Comparison of ENCODE assay signal across 15 mouse cellular contexts in genomic region chr5:142545014-142545795, GRCm38 (mm10). TPM values are rescaled to one million over a fixed set of nuclear protein-coding genes. Genes with fewer than 3 reads are reported as not detected.
DNase-seq lines count a peak whose midpoint lies in the region; ATAC-seq and TF ChIP-seq lines count a peak whose summit lies in the region.
"Had no signal": no experiment of that assay in that cellular context is flagged by ENCODE, and none has a peak within 500 bp of the region (broad histone marks: within the 10 kb centered on the region; RNA-seq: fewer than 3 reads in every experiment).

No protein-coding gene starts in this region.

- DNase-seq in heart, postnatal 0 days (ENCODE audit: low spot score): peak; percentile 25
- no peak for DNase-seq in heart, adult 8-10 months (ENCODE audit: low spot score)
- no peak for DNase-seq in ES-E14 (ENCODE audit: low read depth, low spot score)
- DNase-seq in frontal cortex, adult 2 months (ENCODE audit: extremely low spot score in 1 of 2, low spot score in 1 of 2): no peak
- no peak for DNase-seq in left cerebral cortex, postnatal 10 days (ENCODE audit: extremely low spot score in 1 of 2, low spot score in 2 of 2)
- DNase-seq: cerebellum, postnatal 25 days; kidney, postnatal 36 days; right cerebral cortex, postnatal 14 days had no signal

- no peak overlapping the region for H3K4me3 ChIP-seq in heart, postnatal 0 days (ENCODE audit: low read depth, low read length)
- no peak overlapping the region for H3K4me3 ChIP-seq in ES-E14 (ENCODE audit: insufficient read depth in 1 of 2, low read depth in 1 of 2, low read length in 2 of 2, poor library complexity in 1 of 2, severe bottlenecking in 1 of 2)
- H3K4me3 ChIP-seq in limb, embryonic 15.5 days: no peak overlapping the region
- H3K4me3 ChIP-seq: embryonic facial prominence, embryonic 15.5 days; liver, embryonic 12.5 days; midbrain, embryonic 13.5 days had no signal

- peak overlapping the region; percentile 16; the same call in 1 of the 2 replicates for H3K27ac ChIP-seq in heart, postnatal 0 days (ENCODE audit: low read depth)
- H3K27ac ChIP-seq in ES-E14 (ENCODE audit: insufficient read depth, low read depth, low read length, poor library complexity, severe bottlenecking): peak overlapping the region; percentile 91
- peak overlapping the region; percentile 27; the same call in 1 of the 2 replicates for H3K27ac ChIP-seq in limb, embryonic 15.5 days
- H3K27ac ChIP-seq: embryonic facial prominence, embryonic 15.5 days; liver, embryonic 12.5 days; midbrain, embryonic 13.5 days had no signal

- no peak for TF ChIP-seq CTCF in heart, postnatal 0 days (IDR thresholded peaks at IDR 0.05; ENCODE audit: low read depth)

- intact Hi-C loops in left cerebral cortex, postnatal 10 days (cut with DNase I): no loop called here

- WGBS in heart, postnatal 0 days: 48% methylated on average over 5 of the region's 5 CpGs
- WGBS in limb, embryonic 15.5 days: 46% methylated on average over 5 of the region's 5 CpGs

- H3K9ac ChIP-seq in heart, postnatal 0 days (replicated peaks; ENCODE audit: low read depth, low read length): no peak overlapping the region
- no peak overlapping the region for H3K9ac ChIP-seq in ES-E14 (ENCODE audit: insufficient read depth, low read depth, low read length, poor library complexity, severe bottlenecking)
- no peak overlapping the region for H3K9ac ChIP-seq in limb, embryonic 15.5 days
- H3K9ac ChIP-seq: embryonic facial prominence, embryonic 15.5 days; liver, embryonic 12.5 days; midbrain, embryonic 13.5 days had no signal

- no peak for ATAC-seq in heart, postnatal 0 days (ENCODE audit: insufficient read depth, low read depth)
- no peak for ATAC-seq in limb, embryonic 15.5 days (ENCODE audit: insufficient number of reproducible peaks, low FRiP score, low TSS enrichment, low read depth)
- ATAC-seq in megakaryocyte progenitor cell, adult 5-6 weeks (replicated peaks; ENCODE audit: poor library complexity): 0 out of 2 replicates have a peak, but pooled peaks have one; percentile 14
- ATAC-seq: forebrain, embryonic 16.5 days; inflammation-experienced regulatory T-cells, adult 6 months; liver, embryonic 12.5 days; midbrain, embryonic 13.5 days had no signal

- no peak overlapping the region for H3K4me2 ChIP-seq in heart, postnatal 0 days (ENCODE audit: low read depth, low read length)
- H3K4me2 ChIP-seq in limb, embryonic 15.5 days: no peak overlapping the region
- H3K4me2 ChIP-seq: embryonic facial prominence, embryonic 15.5 days; liver, embryonic 12.5 days; midbrain, embryonic 13.5 days had no signal

- H3K36me3 ChIP-seq in heart, postnatal 0 days (replicated peaks; ENCODE audit: control insufficient read depth, insufficient read depth, low read length): no peaks in the 10 kb centered on the region
- H3K36me3 ChIP-seq in ES-E14 (ENCODE audit: control insufficient read depth, insufficient read depth, low read length, poor library complexity, severe bottlenecking): peaks cover 7% of the 10 kb centered on the region
- H3K36me3 ChIP-seq in limb, embryonic 15.5 days: no peaks in the 10 kb centered on the region
- H3K36me3 ChIP-seq: embryonic facial prominence, embryonic 15.5 days; liver, embryonic 12.5 days had no signal

- no peak for TF ChIP-seq EP300 in heart, postnatal 0 days (IDR thresholded peaks at IDR 0.05; ENCODE audit: low read depth)

- H3K27me3 ChIP-seq in heart, postnatal 0 days (ENCODE audit: control insufficient read depth, insufficient read depth, low read length): no peaks in the 10 kb centered on the region
- 0 out of 2 replicates have a peak, but pooled peaks cover under 1% of the 10 kb centered on the region for H3K27me3 ChIP-seq in limb, embryonic 15.5 days
- H3K27me3 ChIP-seq: embryonic facial prominence, embryonic 15.5 days had no signal

- H3K4me1 ChIP-seq in heart, postnatal 0 days (ENCODE audit: control insufficient read depth, insufficient read depth): peaks cover 17% of the 10 kb centered on the region; the same call in 1 of the 2 replicates
- peaks cover 15 to 38% of the 10 kb centered on the region in 2 experiments for H3K4me1 ChIP-seq in ES-E14 (ENCODE audit: control insufficient read depth in 2 of 2, insufficient read depth in 2 of 2, low read length in 2 of 2, poor library complexity in 1 of 2)
- H3K4me1 ChIP-seq in limb, embryonic 15.5 days: peaks cover 20% of the 10 kb centered on the region

- H3K9me3 ChIP-seq in heart, postnatal 0 days (replicated peaks; ENCODE audit: control insufficient read depth, low read length): no peaks in the 10 kb centered on the region
- no peaks in the 10 kb centered on the region for H3K9me3 ChIP-seq in ES-E14 (ENCODE audit: control insufficient read depth, insufficient read depth, low read depth, low read length)
- H3K9me3 ChIP-seq in limb, embryonic 15.5 days: no peaks in the 10 kb centered on the region
- H3K9me3 ChIP-seq: embryonic facial prominence, embryonic 15.5 days; liver, embryonic 12.5 days; midbrain, embryonic 13.5 days had no signal

- in situ Hi-C loops in ES-E14 (cut with MboI; ENCODE audit: low sequenced_read_pairs in 2 of 2, unreplicated experiment in 2 of 2): loop anchor here in 1 of 2 experiments (5.0 kb wide), 1 partner anchor 43 kb away; no protein-coding TSS in a partner anchor

TF ChIP-seq in ES-E14, 5 proteins besides CTCF, POLR2A, EP300 and RAD21:
- TF ChIP-seq HCFC1 (IDR thresholded peaks at IDR 0.05; ENCODE audit: borderline replicate concordance, insufficient read depth, low read length) (no peak), CHD2 (IDR thresholded peaks at IDR 0.05; ENCODE audit: low read depth, low read length) (no peak), ZC3H11A (IDR thresholded peaks at IDR 0.05; ENCODE audit: borderline replicate concordance, low read depth, low read length) (no peak), MAFK (IDR thresholded peaks at IDR 0.05; ENCODE audit: insufficient read depth, low read depth, low read length) (no peak), ZNF384 (IDR thresholded peaks at IDR 0.05; ENCODE audit: low read depth, low read length) (no peak)
TF ChIP-seq in ES-E14: peak in this region for 0.

RNA-seq across cellular contexts. Expression of gene Radil, which starts 5.7 kb away (rescaled TPM):
- total RNA-seq in heart, postnatal 0 days (2014; rRNA removed; ENCODE audit: low replicate concordance): 2.6 and 2.9 TPM in 2 replicates
- polyA plus RNA-seq in heart, postnatal 0 days (2015; fragmentation: Nextera tagmentation; extraction: Ambion mirVana): 4.2 and 4.3 TPM in 2 replicates
- total RNA-seq in heart, adult 8-10 months (2022): 1 to 10 TPM; 1.2 to 2.3 (median 1.8) TPM
- 6.2 and 6.8 TPM in 2 replicates for total RNA-seq in ES-E14 (2012; rRNA removed)
- polyA plus RNA-seq in limb, embryonic 15.5 days (2015; fragmentation: Nextera tagmentation; extraction: Ambion mirVana): 7.6 and 8.3 TPM in 2 replicates
- not detected in 2 replicates for total RNA-seq in megakaryocyte progenitor cell, adult 5-6 weeks (2015)
- total RNA-seq in megakaryocyte progenitor cell, adult 5-6 weeks (2017): not detected in 2 replicates
- polyA plus RNA-seq in frontal cortex, adult 2 months (2012; rRNA removed): 17.3 and 20.1 TPM in 2 replicates
- 10 to 100 TPM; 19.9 to 20.9 TPM for total RNA-seq in left cerebral cortex, postnatal 10 days (2021)
- polyA plus RNA-seq: inflammation-experienced regulatory T-cells, adult 6 months had no signal

RNA-seq across cellular contexts. Expression of gene Papolb, which starts 15.3 kb away (rescaled TPM):
- total RNA-seq in heart, postnatal 0 days (2014; rRNA removed; ENCODE audit: low replicate concordance): 0.39 TPM in 1 of 2 replicates, not detected in the other
- polyA plus RNA-seq in heart, postnatal 0 days (2015; fragmentation: Nextera tagmentation; extraction: Ambion mirVana): 0.04 and 0.08 TPM in 2 replicates
- total RNA-seq in heart, adult 8-10 months (2022): under 1 TPM in 3 of 4 experiments, not detected in 1; 0.06 to 0.16 (median 0.06) TPM
- total RNA-seq in ES-E14 (2012; rRNA removed): 3.5 and 3.6 TPM in 2 replicates
- 0.05 and 0.09 TPM in 2 replicates for polyA plus RNA-seq in limb, embryonic 15.5 days (2015; fragmentation: Nextera tagmentation; extraction: Ambion mirVana)
- not detected in 2 replicates for total RNA-seq in megakaryocyte progenitor cell, adult 5-6 weeks (2015)
- total RNA-seq in megakaryocyte progenitor cell, adult 5-6 weeks (2017): not detected in 2 replicates
- polyA plus RNA-seq in frontal cortex, adult 2 months (2012; rRNA removed): 0.36 and 0.42 TPM in 2 replicates
- under 1 TPM; 0.87 to 0.88 TPM for total RNA-seq in left cerebral cortex, postnatal 10 days (2021)
- polyA plus RNA-seq: inflammation-experienced regulatory T-cells, adult 6 months had no signal

Comparison
In these comparisons a context has a peak if more than half of its experiments do, and no peak if none do; other contexts are left out.
1. H3K27ac ChIP-seq: peak in every context shown above with its lines; median percentile 91 in ES-E14; 27 in limb, embryonic 15.5 days; 16 in heart, postnatal 0 days.